11 mouse cellular contexts compared by ENCODE assay signal in the genomic region with DNA sequence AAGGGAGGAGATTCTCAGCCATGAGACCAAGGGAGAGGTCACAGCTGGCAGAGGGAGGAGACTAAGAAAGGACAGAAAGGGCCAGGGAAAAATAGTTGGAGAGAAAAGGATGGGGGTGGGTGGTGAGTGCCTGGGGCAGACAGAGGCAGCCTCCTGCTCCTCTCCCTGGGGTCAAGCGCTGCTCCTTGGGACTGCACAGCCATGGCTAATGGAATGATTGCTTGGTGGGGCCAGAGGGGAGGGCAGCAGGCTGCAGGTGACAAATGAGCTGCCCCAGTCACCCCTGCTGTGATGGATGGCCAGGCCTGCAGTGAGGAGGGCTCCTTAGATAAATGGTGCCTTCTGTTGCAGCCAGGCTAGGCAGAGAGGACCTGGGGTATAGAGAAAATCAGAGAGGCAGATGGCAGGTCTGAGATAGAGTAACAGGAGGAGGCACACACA. TPM values are rescaled to one million over a fixed set of nuclear protein-coding genes. Genes with fewer than 3 reads are reported as not detected.
DNase-seq lines count a peak whose midpoint lies in the region; ATAC-seq lines count a peak whose summit lies in the region.
"Had no signal": no experiment of that assay in that cellular context is flagged by ENCODE, and none has a peak within 500 bp of the region (broad histone marks: within the 10 kb centered on the region; RNA-seq: fewer than 3 reads in every experiment).

No protein-coding gene starts in this region.

- H3K27ac ChIP-seq in kidney, embryonic 15.5 days, result 0 out of 2 replicates have a peak overlapping the region, but pooled peaks have one; percentile 60
- H3K27ac ChIP-seq in embryonic facial prominence, embryonic 11.5 days (replicated peaks; ENCODE audit: low read depth, low read length), result no peak overlapping the region
- H3K27ac ChIP-seq in hindbrain, embryonic 15.5 days (replicated peaks), result peak overlapping the region; percentile 69
- H3K27ac ChIP-seq in neural tube, embryonic 14.5 days (ENCODE audit: low read depth, low read length), result peak overlapping the region; percentile 90

- H3K4me1 ChIP-seq in kidney, embryonic 15.5 days, result peaks cover 44% of the 10 kb centered on the region
- H3K4me1 ChIP-seq in embryonic facial prominence, embryonic 11.5 days (ENCODE audit: control insufficient read depth, insufficient read depth, low read length), result no peaks in the 10 kb centered on the region
- peaks cover 42% of the 10 kb centered on the region for H3K4me1 ChIP-seq in hindbrain, embryonic 15.5 days (replicated peaks)
- peaks cover 29% of the 10 kb centered on the region for H3K4me1 ChIP-seq in neural tube, embryonic 14.5 days (ENCODE audit: control insufficient read depth, insufficient read depth, low read length)

- H3K9ac ChIP-seq in kidney, embryonic 15.5 days, result no peak overlapping the region
- no peak overlapping the region; the same call in 1 of the 2 replicates for H3K9ac ChIP-seq in embryonic facial prominence, embryonic 11.5 days (replicated peaks; ENCODE audit: low read length)
- 0 out of 2 replicates have a peak overlapping the region, but pooled peaks have one; percentile 25 for H3K9ac ChIP-seq in hindbrain, embryonic 15.5 days
- 0 out of 2 replicates have a peak overlapping the region, but pooled peaks have one; percentile 7 for H3K9ac ChIP-seq in neural tube, embryonic 14.5 days (replicated peaks; ENCODE audit: low read depth, low read length)

- no peak overlapping the region for H3K4me3 ChIP-seq in kidney, embryonic 15.5 days (replicated peaks)
- H3K4me3 ChIP-seq in embryonic facial prominence, embryonic 11.5 days (ENCODE audit: low read depth, low read length), result no peak overlapping the region
- H3K4me3 ChIP-seq in hindbrain, embryonic 15.5 days, result no peak overlapping the region
- no peak overlapping the region for H3K4me3 ChIP-seq in neural tube, embryonic 14.5 days (ENCODE audit: low read depth, low read length)

- H3K27me3 ChIP-seq in kidney, embryonic 15.5 days, result peaks cover 5% of the 10 kb centered on the region; the same call in 1 of the 2 replicates
- no peaks in the 10 kb centered on the region for H3K27me3 ChIP-seq in embryonic facial prominence, embryonic 11.5 days (ENCODE audit: control insufficient read depth, insufficient read depth, low read length)
- H3K27me3 ChIP-seq in hindbrain, embryonic 15.5 days, result no peaks in the 10 kb centered on the region
- H3K27me3 ChIP-seq in neural tube, embryonic 14.5 days (ENCODE audit: control insufficient read depth, insufficient read depth, low read length), result no peaks in the 10 kb centered on the region

- ATAC-seq in kidney, embryonic 15.5 days (replicated peaks; ENCODE audit: low FRiP score), result peak; percentile 55
- peak; percentile 50; the same call in 1 of the 2 replicates for ATAC-seq in embryonic facial prominence, embryonic 11.5 days (replicated peaks; ENCODE audit: insufficient number of reproducible peaks, low FRiP score, low TSS enrichment, low read depth)
- ATAC-seq in hindbrain, embryonic 15.5 days (ENCODE audit: low FRiP score, low read depth), result peak; percentile 20; the same call in 1 of the 2 replicates
- ATAC-seq in neural tube, embryonic 14.5 days (ENCODE audit: low read depth), result peak; percentile 15; the same call in 1 of the 2 replicates
- ATAC-seq: intestine, embryonic 16.5 days; Patski had no signal

- 0% methylated on average over 1 of the region's 1 CpGs for WGBS in kidney, embryonic 15.5 days
- 7% methylated on average over 1 of the region's 1 CpGs for WGBS in embryonic facial prominence, embryonic 11.5 days
- 0% methylated on average over 1 of the region's 1 CpGs for WGBS in hindbrain, embryonic 15.5 days
- 0% methylated on average over 1 of the region's 1 CpGs for WGBS in neural tube, embryonic 14.5 days

- no peaks in the 10 kb centered on the region for H3K9me3 ChIP-seq in kidney, embryonic 15.5 days (replicated peaks)
- no peaks in the 10 kb centered on the region for H3K9me3 ChIP-seq in embryonic facial prominence, embryonic 11.5 days (replicated peaks; ENCODE audit: control insufficient read depth, low read length)
- H3K9me3 ChIP-seq in hindbrain, embryonic 15.5 days, result no peaks in the 10 kb centered on the region
- H3K9me3 ChIP-seq in neural tube, embryonic 14.5 days (ENCODE audit: control insufficient read depth, low read length), result no peaks in the 10 kb centered on the region

- no peaks in the 10 kb centered on the region for H3K36me3 ChIP-seq in kidney, embryonic 15.5 days
- no peaks in the 10 kb centered on the region for H3K36me3 ChIP-seq in embryonic facial prominence, embryonic 11.5 days (replicated peaks; ENCODE audit: control insufficient read depth, insufficient read depth, low read depth, low read length)
- no peaks in the 10 kb centered on the region for H3K36me3 ChIP-seq in hindbrain, embryonic 15.5 days
- no peaks in the 10 kb centered on the region for H3K36me3 ChIP-seq in neural tube, embryonic 14.5 days (ENCODE audit: control insufficient read depth, insufficient read depth, low read length)

- H3K4me2 ChIP-seq in kidney, embryonic 15.5 days, result no peak overlapping the region
- no peak overlapping the region for H3K4me2 ChIP-seq in embryonic facial prominence, embryonic 11.5 days (ENCODE audit: low read depth, low read length)
- H3K4me2 ChIP-seq in hindbrain, embryonic 15.5 days, result no peak overlapping the region
- no peak overlapping the region for H3K4me2 ChIP-seq in neural tube, embryonic 14.5 days (ENCODE audit: low read depth, low read length)

- no peak for DNase-seq in kidney, adult 9 months
- no peak for DNase-seq in embryonic facial prominence, embryonic 11.5 days (ENCODE audit: low spot score)
- no peak for DNase-seq in ovary, postnatal 10 days (ENCODE audit: low spot score)
- no peak for DNase-seq in layer of hippocampus, postnatal 36 days
- DNase-seq in frontal cortex, postnatal 36 days (ENCODE audit: low spot score in 2 of 2), result no peak
- DNase-seq: adrenal gland, postnatal 36 days had no signal

RNA-seq across cellular contexts. Expression of a gene that starts 2.7 kb away (rescaled TPM):
- polyA plus RNA-seq in kidney, embryonic 15.5 days (2015; fragmentation: Nextera tagmentation; extraction: Ambion mirVana), result 22.5 and 28.9 TPM in 2 replicates
- polyA plus RNA-seq in embryonic facial prominence, embryonic 11.5 days (2014; fragmentation: Nextera tagmentation; extraction: Ambion mirVana), result 34.0 and 47.1 TPM in 2 replicates
- polyA plus RNA-seq in hindbrain, embryonic 15.5 days (2015; fragmentation: Nextera tagmentation; extraction: Ambion mirVana), result 120 and 134 TPM in 2 replicates
- 122 and 127 TPM in 2 replicates for polyA plus RNA-seq in neural tube, embryonic 14.5 days (2014; fragmentation: Nextera tagmentation; extraction: Ambion mirVana)
- 10 to 100 TPM; 36.1 to 44.0 TPM for total RNA-seq in layer of hippocampus, postnatal 36 days (2021)

RNA-seq across cellular contexts. Expression of a gene that starts 42.5 kb away (rescaled TPM):
- polyA plus RNA-seq in kidney, embryonic 15.5 days (2015; fragmentation: Nextera tagmentation; extraction: Ambion mirVana), result 0.09 and 0.19 TPM in 2 replicates
- 0.25 and 0.42 TPM in 2 replicates for polyA plus RNA-seq in embryonic facial prominence, embryonic 11.5 days (2014; fragmentation: Nextera tagmentation; extraction: Ambion mirVana)
- 1.1 TPM in 2 replicates for polyA plus RNA-seq in hindbrain, embryonic 15.5 days (2015; fragmentation: Nextera tagmentation; extraction: Ambion mirVana)
- 1.5 and 2.0 TPM in 2 replicates for polyA plus RNA-seq in neural tube, embryonic 14.5 days (2014; fragmentation: Nextera tagmentation; extraction: Ambion mirVana)
- 100 to 1,000 TPM; 286 to 292 TPM for total RNA-seq in layer of hippocampus, postnatal 36 days (2021)

RNA-seq across cellular contexts. Expression of a gene that starts 49.7 kb away (rescaled TPM):
- 14.1 and 18.2 TPM in 2 replicates for polyA plus RNA-seq in kidney, embryonic 15.5 days (2015; fragmentation: Nextera tagmentation; extraction: Ambion mirVana)
- polyA plus RNA-seq in embryonic facial prominence, embryonic 11.5 days (2014; fragmentation: Nextera tagmentation; extraction: Ambion mirVana), result 6.6 and 9.9 TPM in 2 replicates
- polyA plus RNA-seq in hindbrain, embryonic 15.5 days (2015; fragmentation: Nextera tagmentation; extraction: Ambion mirVana), result 10.9 and 11.1 TPM in 2 replicates
- polyA plus RNA-seq in neural tube, embryonic 14.5 days (2014; fragmentation: Nextera tagmentation; extraction: Ambion mirVana), result 6.8 and 8.6 TPM in 2 replicates
- 10 to 100 TPM; 10.1 to 12.2 TPM for total RNA-seq in layer of hippocampus, postnatal 36 days (2021)

RNA-seq across cellular contexts. Expression of a gene that starts 52.5 kb away (rescaled TPM):
- polyA plus RNA-seq in kidney, embryonic 15.5 days (2015; fragmentation: Nextera tagmentation; extraction: Ambion mirVana), result 30.0 and 37.5 TPM in 2 replicates
- 22.1 and 23.5 TPM in 2 replicates for polyA plus RNA-seq in embryonic facial prominence, embryonic 11.5 days (2014; fragmentation: Nextera tagmentation; extraction: Ambion mirVana)
- 45.3 and 53.5 TPM in 2 replicates for polyA plus RNA-seq in hindbrain, embryonic 15.5 days (2015; fragmentation: Nextera tagmentation; extraction: Ambion mirVana)
- polyA plus RNA-seq in neural tube, embryonic 14.5 days (2014; fragmentation: Nextera tagmentation; extraction: Ambion mirVana), result 39.0 and 39.5 TPM in 2 replicates
- total RNA-seq in layer of hippocampus, postnatal 36 days (2021), result 10 to 100 TPM; 32.0 to 37.8 TPM

Comparison
In these comparisons a context has a peak if more than half of its experiments do, and no peak if none do; other contexts are left out.
1. H3K9ac ChIP-seq: peak in hindbrain, embryonic 15.5 days (single experiment) and neural tube, embryonic 14.5 days (single experiment); none in kidney, embryonic 15.5 days (single experiment) and embryonic facial prominence, embryonic 11.5 days (single experiment).
2. Peak in every context shown above with its lines, with median percentiles within 50 percentile points of each other: ATAC-seq.